Mouse (Mus musculus): ENCODE results near the gene Ttc39b.

DNA sequence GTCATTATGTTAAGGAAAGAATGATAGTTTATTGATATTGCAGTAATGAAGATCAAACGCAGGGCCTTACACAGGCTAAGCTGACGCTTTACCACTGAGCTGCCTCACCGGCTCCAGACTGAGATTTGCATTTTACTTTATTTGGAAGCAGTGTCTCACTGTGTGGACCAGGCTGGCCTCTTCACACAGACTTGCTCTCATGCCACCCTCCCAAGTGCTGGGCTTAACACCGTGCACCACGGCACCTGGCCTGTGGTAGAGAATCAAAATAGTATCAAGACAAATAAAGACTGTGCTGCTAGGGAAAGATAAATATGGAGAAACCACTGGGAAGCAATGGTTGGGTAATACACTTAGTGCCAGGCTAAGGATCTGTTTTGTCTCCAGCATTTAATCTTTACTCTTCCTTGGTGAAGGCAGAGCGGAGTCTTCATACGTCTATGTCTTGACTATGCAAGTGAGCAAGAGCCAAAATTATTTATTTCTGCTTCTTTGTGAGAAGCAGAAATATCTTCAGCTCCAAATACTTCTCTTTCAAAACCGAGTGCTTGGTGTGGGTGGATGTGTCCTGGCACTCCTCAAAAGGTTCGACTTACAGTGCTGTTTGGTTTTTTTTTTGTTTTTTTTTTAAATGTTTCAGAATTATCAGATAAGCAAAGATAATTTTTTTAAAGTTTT is 19.2 kb upstream of the Ttc39b start:
- no peak for TF ChIP-seq CTCF (IDR thresholded peaks at IDR 0.05; ENCODE audit: low read depth, low read length)
- no peak for TF ChIP-seq TAL1 (conservative IDR thresholded peaks at IDR 0.05; ENCODE audit: low read depth, low read length)
- TF ChIP-seq GATA1 (IDR thresholded peaks at IDR 0.05; ENCODE audit: borderline replicate concordance, low read length): no peak
- TF ChIP-seq POLR2AphosphoS5 (IDR thresholded peaks at IDR 0.05; ENCODE audit: insufficient replicate concordance, low read depth, low read length): no peak
- no peak for TF ChIP-seq GATA2 (IDR thresholded peaks at IDR 0.05; ENCODE audit: borderline replicate concordance, low read depth, low read length)

All from G1E (cell line).